Mouse (Mus musculus): Measurements from ENCODE around the gene Dnajc30. TPM values are rescaled to one million over a fixed set of nuclear protein-coding genes. Genes with fewer than 3 reads are reported as not detected.
"Not testable (repeated sequence)": the region's sequence is repeated elsewhere in the genome, so short reads cannot be mapped to it uniquely, and the experiment has no call there.

Gene Dnajc30
- polyA plus RNA-seq, 1 experiment from 2014 or later = 25.0 TPM

- H3K4me1 ChIP-seq (replicated peaks) = peaks cover 20% of the 10 kb centered on the region
- H3K9ac ChIP-seq = no peak overlapping the region
- peaks cover 45% of the 10 kb centered on the region for H3K36me3 ChIP-seq
- H3K4me3 ChIP-seq = no peak overlapping the region
- peaks cover 12% of the 10 kb centered on the region; the same call in 1 of the 2 replicates for H3K9me3 ChIP-seq (replicated peaks)
- H3K27me3 ChIP-seq (replicated peaks) = no peaks in the 10 kb centered on the region
- no peak overlapping the region for H3K27ac ChIP-seq (ENCODE audit: poor library complexity, severe bottlenecking)
- ATAC-seq (ENCODE audit: insufficient number of reproducible peaks, low FRiP score) = no peak
- 51% methylated on average over 18 of the region's 18 CpGs for WGBS
- H3K4me2 ChIP-seq = no peak overlapping the region
These were observed 28.2 kb upstream of the Dnajc30 start for GRCm38 (mm10) chr5:135035608-135036359.

- Histone ChIP-seq H3K9ac (no peak overlapping the region), H3K27me3 (replicated peaks) (no peaks in the 10 kb centered on the region), H3K4me1 (replicated peaks) (peaks cover 23% of the 10 kb centered on the region), H3K4me2 (no peak overlapping the region), H3K4me3 (no peak overlapping the region), H3K36me3 (peaks cover 55% of the 10 kb centered on the region), H3K27ac (ENCODE audit: poor library complexity, severe bottlenecking) (no peak overlapping the region), H3K9me3 (replicated peaks) (peaks cover 12% of the 10 kb centered on the region; the same call in 1 of the 2 replicates)
- ATAC-seq (ENCODE audit: insufficient number of reproducible peaks, low FRiP score) = no peak
- WGBS = 77% methylated on average over 3 of the region's 3 CpGs
These were observed 26.1 kb upstream of the Dnajc30 start for GRCm38 (mm10) chr5:135037946-135038345.

- no peak overlapping the region for H3K27ac ChIP-seq (ENCODE audit: poor library complexity, severe bottlenecking)
- no peaks in the 10 kb centered on the region for H3K27me3 ChIP-seq (replicated peaks)
- ATAC-seq (ENCODE audit: insufficient number of reproducible peaks, low FRiP score) = no peak
- peaks cover 23% of the 10 kb centered on the region for H3K4me1 ChIP-seq (replicated peaks)
- peaks cover 52% of the 10 kb centered on the region for H3K36me3 ChIP-seq
- no peak overlapping the region for H3K4me3 ChIP-seq
- H3K4me2 ChIP-seq = no peak overlapping the region
- peak overlapping the region; percentile 42 for H3K9ac ChIP-seq
- WGBS = 80% methylated on average over 9 of the region's 9 CpGs
- H3K9me3 ChIP-seq (replicated peaks) = 0 out of 2 replicates have a peak, but pooled peaks cover 3% of the 10 kb centered on the region
These were observed 24.5 kb upstream of the Dnajc30 start for GRCm38 (mm10) chr5:135039541-135039940.

- Histone ChIP-seq H3K9me3 (replicated peaks) (no peaks in the 10 kb centered on the region), H3K9ac (peak overlapping the region; percentile 42)
These were observed 23.9 kb upstream of the Dnajc30 start for GRCm38 (mm10) chr5:135040059-135040458.

GRCm38 (mm10) chr5:135040777-135041176, 23.2 kb upstream of the Dnajc30 start:
- no peak overlapping the region for H3K27ac ChIP-seq (ENCODE audit: poor library complexity, severe bottlenecking)

More at GRCm38 (mm10) chr5:135040059-135040458, 23.9 kb upstream of the Dnajc30 start:
- no peak overlapping the region for H3K27ac ChIP-seq (ENCODE audit: poor library complexity, severe bottlenecking)
- peaks cover 56% of the 10 kb centered on the region for H3K36me3 ChIP-seq
- no peak for ATAC-seq (ENCODE audit: insufficient number of reproducible peaks, low FRiP score)
- 25% methylated on average over 6 of the region's 6 CpGs for WGBS
- no peak overlapping the region for H3K4me2 ChIP-seq
- no peaks in the 10 kb centered on the region for H3K27me3 ChIP-seq (replicated peaks)
- peaks cover 23% of the 10 kb centered on the region for H3K4me1 ChIP-seq (replicated peaks)
- no peak overlapping the region for H3K4me3 ChIP-seq

GRCm38 (mm10) chr5:135042105-135042788, 21.8 kb upstream of the Dnajc30 start:
- no peaks in the 10 kb centered on the region for H3K27me3 ChIP-seq (replicated peaks)
- WGBS = 44% methylated on average over 20 of the region's 21 CpGs
- no peaks in the 10 kb centered on the region for H3K9me3 ChIP-seq (replicated peaks)
- no peak overlapping the region for H3K27ac ChIP-seq (ENCODE audit: poor library complexity, severe bottlenecking)
- no peak overlapping the region for H3K4me3 ChIP-seq
- no peak overlapping the region for H3K9ac ChIP-seq
- peaks cover 71% of the 10 kb centered on the region for H3K36me3 ChIP-seq
- H3K4me2 ChIP-seq = peak overlapping the region; percentile 21; the same call in 1 of the 2 replicates
- ATAC-seq (ENCODE audit: insufficient number of reproducible peaks, low FRiP score) = no peak
- H3K4me1 ChIP-seq (replicated peaks) = peaks cover 18% of the 10 kb centered on the region

More at GRCm38 (mm10) chr5:135040777-135041176, 23.2 kb upstream of the Dnajc30 start:
- Histone ChIP-seq H3K9ac (peak overlapping the region; percentile 42; the same call in 1 of the 2 replicates), H3K4me1 (replicated peaks) (peaks cover 18% of the 10 kb centered on the region), H3K36me3 (peaks cover 63% of the 10 kb centered on the region), H3K4me2 (no peak overlapping the region), H3K27me3 (replicated peaks) (no peaks in the 10 kb centered on the region), H3K9me3 (replicated peaks) (no peaks in the 10 kb centered on the region), H3K4me3 (no peak overlapping the region)
- 33% methylated on average over 11 of the region's 11 CpGs for WGBS
- ATAC-seq (ENCODE audit: insufficient number of reproducible peaks, low FRiP score) = no peak

GRCm38 (mm10) chr5:135044575-135044974, 19.4 kb upstream of the Dnajc30 start:
- no peak overlapping the region for H3K9ac ChIP-seq
- H3K27ac ChIP-seq (ENCODE audit: poor library complexity, severe bottlenecking) = no peak overlapping the region
- WGBS = 88% methylated on average over 3 of the region's 3 CpGs
- no peaks in the 10 kb centered on the region for H3K9me3 ChIP-seq (replicated peaks)
- H3K4me3 ChIP-seq = no peak overlapping the region
- H3K4me2 ChIP-seq = no peak overlapping the region
- H3K4me1 ChIP-seq (replicated peaks) = peaks cover 15% of the 10 kb centered on the region
- peaks cover 68% of the 10 kb centered on the region for H3K36me3 ChIP-seq
- no peaks in the 10 kb centered on the region for H3K27me3 ChIP-seq (replicated peaks)
- ATAC-seq (ENCODE audit: insufficient number of reproducible peaks, low FRiP score) = no peak

- no peaks in the 10 kb centered on the region for H3K27me3 ChIP-seq (replicated peaks)
- H3K36me3 ChIP-seq = peaks cover 86% of the 10 kb centered on the region
- no peak overlapping the region for H3K4me3 ChIP-seq
- ATAC-seq (ENCODE audit: insufficient number of reproducible peaks, low FRiP score) = no peak
- 91% methylated on average over 5 of the region's 5 CpGs for WGBS
- H3K9me3 ChIP-seq (replicated peaks) = no peaks in the 10 kb centered on the region
- H3K4me2 ChIP-seq = no peak overlapping the region
- H3K27ac ChIP-seq (ENCODE audit: poor library complexity, severe bottlenecking) = no peak overlapping the region
- no peak overlapping the region for H3K9ac ChIP-seq
- no peaks in the 10 kb centered on the region for H3K4me1 ChIP-seq (replicated peaks)
These were observed 15.5 kb upstream of the Dnajc30 start for GRCm38 (mm10) chr5:135048539-135048938.

GRCm38 (mm10) chr5:135049268-135049667, 14.7 kb upstream of the Dnajc30 start:
- not testable (repeated sequence) for H3K27me3 ChIP-seq (replicated peaks); H3K4me2 ChIP-seq; H3K27ac ChIP-seq (ENCODE audit: poor library complexity, severe bottlenecking); H3K4me3 ChIP-seq; H3K9ac ChIP-seq; H3K4me1 ChIP-seq (replicated peaks); ATAC-seq (ENCODE audit: insufficient number of reproducible peaks, low FRiP score); H3K9me3 ChIP-seq (replicated peaks)
- peaks cover 90% of the 10 kb centered on the region for H3K36me3 ChIP-seq
- WGBS = 85% methylated on average over 6 of the region's 6 CpGs

GRCm38 (mm10) chr5:135053356-135053755, 10.6 kb upstream of the Dnajc30 start:
- H3K27me3 ChIP-seq (replicated peaks) = no peaks in the 10 kb centered on the region
- no peak for ATAC-seq (ENCODE audit: insufficient number of reproducible peaks, low FRiP score)
- H3K9me3 ChIP-seq (replicated peaks) = no peaks in the 10 kb centered on the region
- H3K4me3 ChIP-seq = no peak overlapping the region
- 0 out of 2 replicates have a peak overlapping the region, but pooled peaks have one; percentile 6 for H3K9ac ChIP-seq
- no peaks in the 10 kb centered on the region for H3K4me1 ChIP-seq (replicated peaks)
- H3K4me2 ChIP-seq = no peak overlapping the region
- H3K27ac ChIP-seq (ENCODE audit: poor library complexity, severe bottlenecking) = no peak overlapping the region
- H3K36me3 ChIP-seq = peaks cover 93% of the 10 kb centered on the region
- WGBS = 67% methylated on average over 12 of the region's 12 CpGs

- WGBS = under 1% methylated on average over 40 of the region's 40 CpGs
- H3K9ac ChIP-seq = peak overlapping the region; percentile 91
These were observed 372 bp downstream of the Dnajc30 start for GRCm38 (mm10) chr5:135064382-135064766.

More at GRCm38 (mm10) chr5:135064382-135064766, 372 bp downstream of the Dnajc30 start:
- Histone ChIP-seq H3K27me3 (replicated peaks) (no peaks in the 10 kb centered on the region), H3K27ac (ENCODE audit: poor library complexity, severe bottlenecking) (no peak overlapping the region), H3K4me1 (replicated peaks) (peaks cover 21% of the 10 kb centered on the region), H3K36me3 (peaks cover 53% of the 10 kb centered on the region), H3K9me3 (replicated peaks) (no peaks in the 10 kb centered on the region), H3K4me2 (peak overlapping the region; percentile 94), H3K4me3 (peak overlapping the region; percentile 94)
- peak; percentile 46 for ATAC-seq (ENCODE audit: insufficient number of reproducible peaks, low FRiP score)

Data from heart, embryonic 12.5 days (tissue).